Mouse (Mus musculus): ENCODE results near the gene Prpf6. TPM values are rescaled to one million over a fixed set of nuclear protein-coding genes. Genes with fewer than 3 reads are reported as not detected.

Gene Prpf6
- total and polyA plus RNA-seq, 2 experiments from 2014 or later, result 23.4 to 31.8 TPM

- Histone ChIP-seq H3K9me3 (replicated peaks; ENCODE audit: control insufficient read depth, low read length) (peaks cover 3% of the 10 kb centered on the region; the same call in 1 of the 2 replicates), H3K4me1 (ENCODE audit: control insufficient read depth, insufficient read depth) (no peaks in the 10 kb centered on the region), H3K9ac (replicated peaks; ENCODE audit: low read depth, low read length) (no peak overlapping the region), H3K27me3 (ENCODE audit: control insufficient read depth, insufficient read depth, low read length) (no peaks in the 10 kb centered on the region), H3K4me3 (ENCODE audit: low read depth, low read length) (no peak overlapping the region), H3K36me3 (replicated peaks; ENCODE audit: control insufficient read depth, insufficient read depth, low read length) (peaks cover 14% of the 10 kb centered on the region; the same call in 1 of the 2 replicates), H3K4me2 (ENCODE audit: low read depth, low read length) (no peak overlapping the region), H3K27ac (ENCODE audit: low read depth) (no peak overlapping the region)
- WGBS, result 82% methylated on average over 3 of the region's 3 CpGs
- DNase-seq (ENCODE audit: low spot score) (no peak), ATAC-seq (ENCODE audit: insufficient read depth, low read depth) (no peak)
- TF ChIP-seq EP300 (IDR thresholded peaks at IDR 0.05; ENCODE audit: low read depth), result no peak
- TF ChIP-seq CTCF (IDR thresholded peaks at IDR 0.05; ENCODE audit: low read depth), result no peak
Observed at GRCm38 (mm10) chr2:181567338-181567737, 24.3 kb upstream of the Prpf6 start.

GRCm38 (mm10) chr2:181568272-181569008, 23.2 kb upstream of the Prpf6 start:
- Histone ChIP-seq H3K9ac (replicated peaks; ENCODE audit: low read depth, low read length) (no peak overlapping the region), H3K9me3 (replicated peaks; ENCODE audit: control insufficient read depth, low read length) (peaks cover 3% of the 10 kb centered on the region; the same call in 1 of the 2 replicates), H3K4me1 (ENCODE audit: control insufficient read depth, insufficient read depth) (no peaks in the 10 kb centered on the region), H3K27ac (ENCODE audit: low read depth) (no peak overlapping the region), H3K27me3 (ENCODE audit: control insufficient read depth, insufficient read depth, low read length) (no peaks in the 10 kb centered on the region), H3K4me2 (ENCODE audit: low read depth, low read length) (no peak overlapping the region), H3K4me3 (ENCODE audit: low read depth, low read length) (no peak overlapping the region), H3K36me3 (replicated peaks; ENCODE audit: control insufficient read depth, insufficient read depth, low read length) (peaks cover 25% of the 10 kb centered on the region)
- 56% methylated on average over 7 of the region's 7 CpGs for WGBS
- ATAC-seq (ENCODE audit: insufficient read depth, low read depth) (peak; percentile 57; the same call in 1 of the 2 replicates), DNase-seq (ENCODE audit: low spot score) (peak; percentile 35)
- TF ChIP-seq EP300 (IDR thresholded peaks at IDR 0.05; ENCODE audit: low read depth) (no peak), CTCF (IDR thresholded peaks at IDR 0.05; ENCODE audit: low read depth) (peak; percentile 66)

- no peak for DNase-seq (ENCODE audit: low spot score)
- peaks cover 36% of the 10 kb centered on the region for H3K36me3 ChIP-seq (replicated peaks; ENCODE audit: control insufficient read depth, insufficient read depth, low read length)
- TF ChIP-seq EP300 (IDR thresholded peaks at IDR 0.05; ENCODE audit: low read depth) (no peak), CTCF (IDR thresholded peaks at IDR 0.05; ENCODE audit: low read depth) (no peak)
Observed at GRCm38 (mm10) chr2:181569856-181570255, 21.8 kb upstream of the Prpf6 start.

GRCm38 (mm10) chr2:181570375-181570774, 21.3 kb upstream of the Prpf6 start:
- Histone ChIP-seq H3K4me1 (ENCODE audit: control insufficient read depth, insufficient read depth) (no peaks in the 10 kb centered on the region), H3K36me3 (replicated peaks; ENCODE audit: control insufficient read depth, insufficient read depth, low read length) (peaks cover 40% of the 10 kb centered on the region), H3K4me3 (ENCODE audit: low read depth, low read length) (no peak overlapping the region), H3K27ac (ENCODE audit: low read depth) (no peak overlapping the region), H3K27me3 (ENCODE audit: control insufficient read depth, insufficient read depth, low read length) (no peaks in the 10 kb centered on the region), H3K9ac (replicated peaks; ENCODE audit: low read depth, low read length) (no peak overlapping the region), H3K4me2 (ENCODE audit: low read depth, low read length) (no peak overlapping the region), H3K9me3 (replicated peaks; ENCODE audit: control insufficient read depth, low read length) (no peaks in the 10 kb centered on the region; the same call in 1 of the 2 replicates)
- no peak for DNase-seq (ENCODE audit: low spot score)
- TF ChIP-seq EP300 (IDR thresholded peaks at IDR 0.05; ENCODE audit: low read depth), result no peak
- no peak for TF ChIP-seq CTCF (IDR thresholded peaks at IDR 0.05; ENCODE audit: low read depth)
- ATAC-seq (ENCODE audit: insufficient read depth, low read depth), result no peak
- WGBS, result 82% methylated on average over 8 of the region's 8 CpGs

More at GRCm38 (mm10) chr2:181569856-181570255, 21.8 kb upstream of the Prpf6 start:
- ATAC-seq (ENCODE audit: insufficient read depth, low read depth), result no peak
- Histone ChIP-seq H3K27ac (ENCODE audit: low read depth) (no peak overlapping the region), H3K9me3 (replicated peaks; ENCODE audit: control insufficient read depth, low read length) (peaks cover 3% of the 10 kb centered on the region; the same call in 1 of the 2 replicates), H3K4me3 (ENCODE audit: low read depth, low read length) (no peak overlapping the region), H3K27me3 (ENCODE audit: control insufficient read depth, insufficient read depth, low read length) (no peaks in the 10 kb centered on the region), H3K9ac (replicated peaks; ENCODE audit: low read depth, low read length) (no peak overlapping the region), H3K4me1 (ENCODE audit: control insufficient read depth, insufficient read depth) (no peaks in the 10 kb centered on the region), H3K4me2 (ENCODE audit: low read depth, low read length) (no peak overlapping the region)
- WGBS, result 92% methylated on average over 10 of the region's 10 CpGs

- Histone ChIP-seq H3K9me3 (replicated peaks; ENCODE audit: control insufficient read depth, low read length) (no peaks in the 10 kb centered on the region), H3K4me2 (ENCODE audit: low read depth, low read length) (no peak overlapping the region), H3K4me3 (ENCODE audit: low read depth, low read length) (no peak overlapping the region), H3K27me3 (ENCODE audit: control insufficient read depth, insufficient read depth, low read length) (no peaks in the 10 kb centered on the region), H3K27ac (ENCODE audit: low read depth) (no peak overlapping the region), H3K4me1 (ENCODE audit: control insufficient read depth, insufficient read depth) (no peaks in the 10 kb centered on the region), H3K36me3 (replicated peaks; ENCODE audit: control insufficient read depth, insufficient read depth, low read length) (peaks cover 40% of the 10 kb centered on the region), H3K9ac (replicated peaks; ENCODE audit: low read depth, low read length) (no peak overlapping the region)
- TF ChIP-seq EP300 (IDR thresholded peaks at IDR 0.05; ENCODE audit: low read depth), result no peak
- TF ChIP-seq CTCF (IDR thresholded peaks at IDR 0.05; ENCODE audit: low read depth), result no peak
- ATAC-seq (ENCODE audit: insufficient read depth, low read depth) (no peak), DNase-seq (ENCODE audit: low spot score) (no peak)
- WGBS, result 69% methylated on average over 6 of the region's 6 CpGs
Observed at GRCm38 (mm10) chr2:181570921-181571595, 20.6 kb upstream of the Prpf6 start.
